Mouse (Mus musculus) heart, adult 2 months (tissue): ENCODE measurements around the gene Uvssa.

ENCODE experiments used
- CTCF ChIP-seq: fragments of 200-600 bp; IDR thresholded peaks from 2 replicates; pipeline ENCODE4 v1.8.1; 2022; ENCODE audit warnings: antibody characterized with exemption, mild to moderate bottlenecking, moderate library complexity
- EP300 ChIP-seq: fragments of 200-500 bp; IDR thresholded peaks from 2 replicates; pipeline ENCODE4 v1.6.1; 2011; ENCODE audit warnings: low read depth, low read length, control low read depth; ENCODE audit not compliant: insufficient read depth
- POLR2A ChIP-seq: fragments of 200-500 bp; IDR thresholded peaks from 2 replicates; pipeline ENCODE4 v1.6.1; 2011; ENCODE audit warnings: mild to moderate bottlenecking, low read depth, low read length, control low read depth; ENCODE audit not compliant: insufficient read depth

DNA sequence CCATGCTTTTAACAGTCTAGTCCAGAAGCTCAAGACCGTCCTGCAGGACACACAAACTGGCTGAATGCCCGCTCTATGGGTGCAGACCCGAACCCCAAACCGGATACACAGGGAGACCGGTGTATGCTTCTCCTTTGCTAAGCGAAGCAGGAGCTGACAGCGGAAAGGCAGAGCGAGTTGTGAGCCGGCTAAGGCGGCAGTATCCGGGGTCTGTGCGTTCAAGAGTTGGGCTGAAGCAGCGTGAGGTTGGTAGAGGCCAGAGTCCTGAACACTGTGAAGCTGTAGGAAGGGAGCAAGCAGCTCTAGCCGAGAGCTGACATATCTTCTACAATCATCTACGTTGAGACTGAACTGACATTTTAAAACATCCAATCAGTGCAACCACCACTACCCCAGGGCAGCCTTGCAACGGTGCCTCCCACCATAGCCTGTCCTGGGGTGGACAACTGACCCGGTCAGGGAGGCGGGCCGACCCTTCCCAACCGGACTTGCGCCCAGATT is 498 bp upstream of the Uvssa start:
- TF ChIP-seq EP300, result no peak
- TF ChIP-seq POLR2A, result no peak; the same call in 1 of the 2 replicates
- no peak for TF ChIP-seq CTCF
